Mouse (Mus musculus) lung, postnatal 0 days (tissue): Measurements from ENCODE around the gene Zfp568.

ENCODE experiments used
- CTCF ChIP-seq: IDR thresholded peaks from 2 replicates; pipeline ENCODE4 v1.5.1; 2016; ENCODE audit warnings: antibody characterized with exemption, mild to moderate bottlenecking
- EP300 ChIP-seq: IDR thresholded peaks from 2 replicates; pipeline ENCODE4 v1.6.1; 2016; ENCODE audit warnings: antibody characterized with exemption, mild to moderate bottlenecking, control low read depth

GRCm38 (mm10) chr7:29953513-29954401 lies 30.0 kb upstream of the Zfp568 start, which contains the start of gene Zfp74:
- TF ChIP-seq CTCF (no peak), EP300 (no peak)
